In the genomic region with DNA sequence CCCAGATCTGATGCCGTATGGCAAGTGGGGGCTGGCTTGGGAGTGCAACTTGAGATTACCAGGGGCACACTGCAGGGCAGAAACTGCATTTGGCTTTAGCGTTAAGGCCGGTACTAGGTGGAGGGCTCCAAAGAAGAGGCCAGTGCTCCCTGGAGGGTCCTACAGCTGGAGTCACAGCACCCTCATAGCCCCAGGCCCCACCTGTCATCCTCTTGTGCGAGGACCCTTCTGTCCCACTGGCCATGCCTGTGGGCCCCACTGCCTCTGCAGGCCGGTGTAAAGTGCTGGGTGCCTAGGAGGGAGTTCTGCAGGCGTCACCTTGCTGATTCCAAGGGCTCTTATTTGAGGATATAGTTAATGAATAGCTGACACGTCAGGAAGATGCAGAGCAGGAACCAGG, we compare ENCODE assay signal across 31 mouse cellular contexts.
"Had no signal": no experiment of that assay in that cellular context is flagged by ENCODE, and none has a peak within 500 bp of the region (broad histone marks: within the 10 kb centered on the region; RNA-seq: fewer than 3 reads in every experiment).

No protein-coding gene starts in this region.

- H3K27me3 ChIP-seq: heart, embryonic 12.5 days; heart, embryonic 13.5 days; heart, embryonic 15.5 days; intestine, embryonic 15.5 days; kidney, embryonic 15.5 days had no signal

- ATAC-seq: hindbrain, embryonic 16.5 days; hindbrain, postnatal 0 days; inflammation-experienced regulatory T-cells, adult 6 months; intestine, embryonic 15.5 days; intestine, embryonic 16.5 days; intestine, postnatal 0 days had no signal

- H3K4me1 ChIP-seq: intestine, embryonic 15.5 days had no signal

- H3K4me3 ChIP-seq: heart, adult 2 months; heart, embryonic 10.5 days; heart, embryonic 12.5 days; heart, embryonic 13.5 days; heart, embryonic 15.5 days; hindbrain, embryonic 10.5 days; hindbrain, embryonic 12.5 days; hindbrain, embryonic 13.5 days; hindbrain, embryonic 15.5 days; intestine, embryonic 15.5 days; kidney, embryonic 15.5 days; layer of hippocampus, adult 2 months had no signal

- DNase-seq: heart, postnatal 10 days; heart, postnatal 14 days; heart, postnatal 36 days; kidney, adult 18-20 months; kidney, adult 2 months; kidney, adult 8-10 months; kidney, adult 9 months; kidney, postnatal 10 days; kidney, postnatal 36 days; layer of hippocampus, adult 9-11 months; layer of hippocampus, postnatal 36 days had no signal

- H3K9me3 ChIP-seq: heart, embryonic 10.5 days; heart, embryonic 12.5 days; heart, embryonic 13.5 days; heart, embryonic 15.5 days; hindbrain, embryonic 10.5 days; hindbrain, embryonic 12.5 days; hindbrain, embryonic 13.5 days; hindbrain, embryonic 15.5 days; intestine, embryonic 15.5 days; kidney, embryonic 15.5 days had no signal

- H3K9ac ChIP-seq: heart, embryonic 12.5 days; heart, embryonic 13.5 days; heart, embryonic 15.5 days; hindbrain, embryonic 12.5 days; hindbrain, embryonic 13.5 days; hindbrain, embryonic 14.5 days; hindbrain, embryonic 15.5 days; intestine, embryonic 15.5 days; kidney, embryonic 15.5 days had no signal

- H3K4me2 ChIP-seq: heart, embryonic 11.5 days; heart, embryonic 12.5 days; heart, embryonic 13.5 days; heart, embryonic 15.5 days; hindbrain, embryonic 12.5 days; hindbrain, embryonic 13.5 days; hindbrain, embryonic 14.5 days; hindbrain, embryonic 15.5 days; intestine, embryonic 15.5 days; kidney, embryonic 15.5 days had no signal

- H3K27ac ChIP-seq: heart, adult 2 months; heart, embryonic 10.5 days; heart, embryonic 13.5 days; heart, embryonic 15.5 days; hindbrain, embryonic 10.5 days; hindbrain, embryonic 12.5 days; hindbrain, embryonic 13.5 days; hindbrain, embryonic 14.5 days; hindbrain, embryonic 15.5 days; hindbrain, postnatal 0 days; intestine, embryonic 15.5 days; kidney, embryonic 15.5 days; kidney, postnatal 0 days; layer of hippocampus, adult 2 months had no signal
